Mouse (Mus musculus): ENCODE measurements at regions not wholly inside any gene's neighbourhood (a gene's known extent, or its start where the extent isn't known, plus 50 kb on each side); places are given as distances from the start of the nearest gene placed in this dataset.

GRCm38 (mm10) chr12:39849346-39850058 is 188.3 kb downstream of the Arl4a start:
- no peak for ATAC-seq (replicated peaks; ENCODE audit: poor library complexity, severe bottlenecking)

GRCm38 (mm10) chr12:39840615-39841014 is 197.2 kb downstream of the Arl4a start:
- no peak for ATAC-seq (replicated peaks; ENCODE audit: poor library complexity, severe bottlenecking)

- no peak for ATAC-seq (replicated peaks; ENCODE audit: poor library complexity, severe bottlenecking)
These were observed 197.6 kb downstream of the Arl4a start for GRCm38 (mm10) chr12:39840179-39840578.

- ATAC-seq (replicated peaks; ENCODE audit: poor library complexity, severe bottlenecking) = no peak
These were observed 206.7 kb downstream of the Arl4a start for GRCm38 (mm10) chr12:39831079-39831478.

- ATAC-seq (replicated peaks; ENCODE audit: poor library complexity, severe bottlenecking) = no peak
These were observed 207.3 kb downstream of the Arl4a start for GRCm38 (mm10) chr12:39830530-39830929.

- ATAC-seq (replicated peaks; ENCODE audit: poor library complexity, severe bottlenecking) = no peak
These were observed 215.2 kb downstream of the Arl4a start for GRCm38 (mm10) chr12:39822671-39823070.

- no peak for ATAC-seq (replicated peaks; ENCODE audit: poor library complexity, severe bottlenecking)
These were observed 236.3 kb downstream of the Arl4a start for GRCm38 (mm10) chr12:39801536-39801935.

- no peak for ATAC-seq (replicated peaks; ENCODE audit: poor library complexity, severe bottlenecking)
These were observed 240.0 kb downstream of the Arl4a start for GRCm38 (mm10) chr12:39797843-39798242.

GRCm38 (mm10) chr12:39796939-39797338 is 240.9 kb downstream of the Arl4a start:
- no peak for ATAC-seq (replicated peaks; ENCODE audit: poor library complexity, severe bottlenecking)

- ATAC-seq (replicated peaks; ENCODE audit: poor library complexity, severe bottlenecking) = no peak
These were observed 252.8 kb downstream of the Arl4a start for GRCm38 (mm10) chr12:39785026-39785425.

- ATAC-seq (replicated peaks; ENCODE audit: poor library complexity, severe bottlenecking) = no peak
These were observed 253.3 kb downstream of the Arl4a start for GRCm38 (mm10) chr12:39784532-39784931.

GRCm38 (mm10) chr12:39776173-39776572 is 261.7 kb downstream of the Arl4a start:
- ATAC-seq (replicated peaks; ENCODE audit: poor library complexity, severe bottlenecking) = no peak

- ATAC-seq (replicated peaks; ENCODE audit: poor library complexity, severe bottlenecking) = no peak
These were observed 270.8 kb downstream of the Arl4a start for GRCm38 (mm10) chr12:39766988-39767387.

- ATAC-seq (replicated peaks; ENCODE audit: poor library complexity, severe bottlenecking) = no peak
These were observed 274.3 kb downstream of the Arl4a start for GRCm38 (mm10) chr12:39763529-39763928.

GRCm38 (mm10) chr12:39761946-39762345 is 275.9 kb downstream of the Arl4a start:
- ATAC-seq (replicated peaks; ENCODE audit: poor library complexity, severe bottlenecking) = no peak

- no peak for ATAC-seq (replicated peaks; ENCODE audit: poor library complexity, severe bottlenecking)
These were observed 276.5 kb downstream of the Arl4a start for GRCm38 (mm10) chr12:39761326-39761725.

- no peak for ATAC-seq (replicated peaks; ENCODE audit: poor library complexity, severe bottlenecking)
These were observed 279.9 kb downstream of the Arl4a start for GRCm38 (mm10) chr12:39757975-39758374.

GRCm38 (mm10) chr12:39751850-39752249 is 286.0 kb downstream of the Arl4a start:
- no peak for ATAC-seq (replicated peaks; ENCODE audit: poor library complexity, severe bottlenecking)

- no peak for ATAC-seq (replicated peaks; ENCODE audit: poor library complexity, severe bottlenecking)
These were observed 295.4 kb downstream of the Arl4a start for GRCm38 (mm10) chr12:39742156-39743063.

GRCm38 (mm10) chr12:39741051-39741847 is 296.6 kb downstream of the Arl4a start:
- no peak for ATAC-seq (replicated peaks; ENCODE audit: poor library complexity, severe bottlenecking)

- no peak for ATAC-seq (replicated peaks; ENCODE audit: poor library complexity, severe bottlenecking)
These were observed 300.9 kb downstream of the Arl4a start for GRCm38 (mm10) chr12:39736966-39737365.
